Mouse (Mus musculus): ENCODE measurements at regions not wholly inside any gene's neighbourhood (a gene's known extent, or its start where the extent isn't known, plus 50 kb on each side); places are given as distances from the start of the nearest gene placed in this dataset.
A peak's percentile ranks its signal among the peaks of the same experiment; 100 is the strongest.

GRCm38 (mm10) chrX:12888708-12889481, 127.0 kb upstream of the Med14 start:
- DNase-seq (ENCODE audit: low spot score), result no peak

- no peak for DNase-seq (ENCODE audit: low spot score)
Observed at GRCm38 (mm10) chrX:12888010-12888707, 126.3 kb upstream of the Med14 start.

GRCm38 (mm10) chrX:12887516-12887915, 125.6 kb upstream of the Med14 start:
- no peak for DNase-seq (ENCODE audit: low spot score)

- DNase-seq (ENCODE audit: low spot score), result no peak
Observed at GRCm38 (mm10) chrX:12886160-12887048, 124.5 kb upstream of the Med14 start.

- DNase-seq (ENCODE audit: low spot score), result no peak
Observed at GRCm38 (mm10) chrX:12879233-12879632, 117.4 kb upstream of the Med14 start.

GRCm38 (mm10) chrX:12877506-12877905, 115.6 kb upstream of the Med14 start:
- no peak for DNase-seq (ENCODE audit: low spot score)

- peak; percentile 49 for DNase-seq (ENCODE audit: low spot score)
Observed at GRCm38 (mm10) chrX:12873698-12874144, 111.8 kb upstream of the Med14 start.

- DNase-seq (ENCODE audit: low spot score), result no peak
Observed at GRCm38 (mm10) chrX:12873230-12873629, 111.4 kb upstream of the Med14 start.

GRCm38 (mm10) chrX:12866885-12867498, 105.1 kb upstream of the Med14 start:
- peak; percentile 32 for DNase-seq (ENCODE audit: low spot score)

GRCm38 (mm10) chrX:12866176-12866575, 104.3 kb upstream of the Med14 start:
- DNase-seq (ENCODE audit: low spot score), result no peak

GRCm38 (mm10) chrX:12860168-12860567, 98.3 kb upstream of the Med14 start:
- no peak for DNase-seq (ENCODE audit: low spot score)

- no peak for DNase-seq (ENCODE audit: low spot score)
Observed at GRCm38 (mm10) chrX:12858757-12859156, 96.9 kb upstream of the Med14 start.

GRCm38 (mm10) chrX:12857881-12858755, 96.2 kb upstream of the Med14 start:
- no peak for DNase-seq (ENCODE audit: low spot score)

- DNase-seq (ENCODE audit: low spot score), result no peak
Observed at GRCm38 (mm10) chrX:12855425-12855824, 93.6 kb upstream of the Med14 start.

GRCm38 (mm10) chrX:12851684-12852083, 89.8 kb upstream of the Med14 start:
- peak; percentile 49 for DNase-seq (ENCODE audit: low spot score)

GRCm38 (mm10) chrX:12844431-12844830, 82.6 kb upstream of the Med14 start:
- no peak for DNase-seq (ENCODE audit: low spot score)

- DNase-seq (ENCODE audit: low spot score), result no peak
Observed at GRCm38 (mm10) chrX:12841021-12841325, 79.1 kb upstream of the Med14 start.

GRCm38 (mm10) chrX:12840160-12841020, 78.5 kb upstream of the Med14 start:
- DNase-seq (ENCODE audit: low spot score), result no peak

GRCm38 (mm10) chrX:12839406-12840159, 77.7 kb upstream of the Med14 start:
- DNase-seq (ENCODE audit: low spot score), result peak; percentile 37

All from c-Kit-positive CD71-positive TER-119-positive erythroid progenitor cells, embryonic 14.5 days (primary cell).